Mouse (Mus musculus) liver, embryonic 14.5 days (tissue): ENCODE measurements around the gene Dlec1.

Experiments used
- CTCF ChIP-seq: IDR thresholded peaks from 2 replicates; pipeline ENCODE4 v1.5.1; 2016; ENCODE audit warnings: antibody characterized with exemption, low read depth, control low read depth
- EP300 ChIP-seq: IDR thresholded peaks from 2 replicates; pipeline ENCODE4 v1.6.1; 2016; ENCODE audit warnings: antibody characterized with exemption, low read depth

- TF ChIP-seq EP300 = no peak
- TF ChIP-seq CTCF = no peak
These were observed 30.5 kb upstream of the Dlec1 start for GRCm38 (mm10) chr9:119071786-119072185.
